Mouse (Mus musculus) lung, adult 2 months (tissue): ENCODE measurements around the gene Igf1. TPM values are rescaled to one million over a fixed set of nuclear protein-coding genes. Genes with fewer than 3 reads are reported as not detected.

Experiments used
- DNase-seq: peaks from one replicate; pipeline ENCODE4 v3.0.0; 2022
- H3K4me1 ChIP-seq: fragments of 200-500 bp; 2 replicates; pipeline ENCODE4 v1.6.1; 2011; ENCODE audit warnings: low read length; ENCODE audit not compliant: control insufficient read depth, insufficient read depth
- H3K4me3 ChIP-seq: fragments of 200-500 bp; replicated peaks from 2 replicates; pipeline ENCODE3; 2011; ENCODE audit warnings: low read depth, mild to moderate bottlenecking, control low read depth, low read length; ENCODE audit errors: extremely low read depth
- CTCF ChIP-seq: fragments of 200-500 bp; IDR thresholded peaks from 2 replicates; pipeline ENCODE4 v1.5.1; 2011; ENCODE audit warnings: mild to moderate bottlenecking, low read length, control low read depth; ENCODE audit not compliant: insufficient read depth
- POLR2A ChIP-seq: fragments of 200-500 bp; IDR thresholded peaks from 2 replicates; pipeline ENCODE4 v1.6.1; 2011; ENCODE audit warnings: low read depth, mild to moderate bottlenecking, control low read depth, low read length, borderline replicate concordance; ENCODE audit errors: extremely low read depth
- WGBS: fragments of 180-500 bp; shearing (Covaris S2); methylation state at CpG from one replicate; pipeline ENCODE4 v1.1.7; 2018; 5-methylcytosine and 5-hydroxymethylcytosine counted together
- polyA plus RNA-seq: library from polyadenylated mRNA; depleted of rRNA; stranded (reverse); fragments of >200 nt; gene quantifications from 2 replicates; pipeline ENCODE4 v1.2.3, GENCODE M21; 2012

The Igf1 gene
- polyA plus RNA-seq, 1 experiment = 25.7 TPM

- DNase-seq = no peak
- WGBS = 62% methylated on average over 2 of the region's 2 CpGs
Measured at GRCm38 (mm10) chr10:87895351-87895750, 37.3 kb downstream of the Igf1 start.

GRCm38 (mm10) chr10:87897331-87897730, 39.3 kb downstream of the Igf1 start:
- TF ChIP-seq POLR2A (no peak), CTCF (no peak)
- 95% methylated on average over 4 of the region's 4 CpGs for WGBS
- H3K4me3 ChIP-seq = no peak overlapping the region

More at GRCm38 (mm10) chr10:87895351-87895750, 37.3 kb downstream of the Igf1 start:
- no peaks in the 10 kb centered on the region for H3K4me1 ChIP-seq
- TF ChIP-seq CTCF (no peak), POLR2A (no peak)
- H3K4me3 ChIP-seq = no peak overlapping the region

GRCm38 (mm10) chr10:87898826-87899225, 40.8 kb downstream of the Igf1 start:
- WGBS = 88% methylated on average over 3 of the region's 3 CpGs
- TF ChIP-seq CTCF = no peak
- no peak for TF ChIP-seq POLR2A
- H3K4me3 ChIP-seq = no peak overlapping the region
- no peak for DNase-seq
- no peaks in the 10 kb centered on the region; the same call in 1 of the 2 replicates for H3K4me1 ChIP-seq

More at GRCm38 (mm10) chr10:87897331-87897730, 39.3 kb downstream of the Igf1 start:
- no peaks in the 10 kb centered on the region; the same call in 1 of the 2 replicates for H3K4me1 ChIP-seq
- no peak for DNase-seq

GRCm38 (mm10) chr10:87901916-87902315, 43.9 kb downstream of the Igf1 start:
- TF ChIP-seq CTCF (no peak), POLR2A (no peak)
- no peak for DNase-seq
- WGBS = 57% methylated on average over 7 of the region's 7 CpGs
- no peak overlapping the region for H3K4me3 ChIP-seq
- H3K4me1 ChIP-seq = no peaks in the 10 kb centered on the region; the same call in 1 of the 2 replicates

GRCm38 (mm10) chr10:87904324-87904723, 46.3 kb downstream of the Igf1 start:
- TF ChIP-seq CTCF (no peak), POLR2A (no peak)
- H3K4me3 ChIP-seq = no peak overlapping the region
- no peak for DNase-seq
- WGBS = 33% methylated on average over 5 of the region's 5 CpGs
- H3K4me1 ChIP-seq = no peaks in the 10 kb centered on the region; the same call in 1 of the 2 replicates

GRCm38 (mm10) chr10:87905087-87905486, 47.0 kb downstream of the Igf1 start:
- Histone ChIP-seq H3K4me1 (no peaks in the 10 kb centered on the region; the same call in 1 of the 2 replicates), H3K4me3 (no peak overlapping the region)
- TF ChIP-seq CTCF (no peak), POLR2A (no peak)
- WGBS = 76% methylated on average over 3 of the region's 3 CpGs
- DNase-seq = no peak

GRCm38 (mm10) chr10:87906121-87906520, 48.1 kb downstream of the Igf1 start:
- no peaks in the 10 kb centered on the region; the same call in 1 of the 2 replicates for H3K4me1 ChIP-seq
- no peak for DNase-seq
- WGBS = 83% methylated on average over 3 of the region's 3 CpGs
- no peak for TF ChIP-seq POLR2A
- no peak for TF ChIP-seq CTCF
- no peak overlapping the region for H3K4me3 ChIP-seq

- DNase-seq = no peak
- Histone ChIP-seq H3K4me3 (no peak overlapping the region), H3K4me1 (no peaks in the 10 kb centered on the region)
- TF ChIP-seq CTCF = no peak
- no peak for TF ChIP-seq POLR2A
- 84% methylated on average over 2 of the region's 2 CpGs for WGBS
Measured at GRCm38 (mm10) chr10:87906757-87907307, 48.8 kb downstream of the Igf1 start.

GRCm38 (mm10) chr10:87913852-87914251, 55.8 kb downstream of the Igf1 start:
- TF ChIP-seq CTCF = no peak
- no peak for TF ChIP-seq POLR2A
- H3K4me1 ChIP-seq = no peaks in the 10 kb centered on the region
- H3K4me3 ChIP-seq = no peak overlapping the region
- 88% methylated on average over 3 of the region's 3 CpGs for WGBS
- DNase-seq = no peak

GRCm38 (mm10) chr10:87914932-87915331, 56.9 kb downstream of the Igf1 start:
- DNase-seq = no peak

More at GRCm38 (mm10) chr10:87914932-87915331, 56.9 kb downstream of the Igf1 start:
- WGBS = 49% methylated on average over 10 of the region's 10 CpGs
- no peak for TF ChIP-seq POLR2A
- no peak for TF ChIP-seq CTCF
- H3K4me1 ChIP-seq = no peaks in the 10 kb centered on the region
- H3K4me3 ChIP-seq = no peak overlapping the region
